Mouse (Mus musculus) bone marrow macrophage, adult 2 months (primary cell): ENCODE measurements around the gene Abcg1.

Experiments used
- CTCF ChIP-seq: IDR thresholded peaks from 2 replicates; pipeline ENCODE4 v1.5.1; 2012; ENCODE audit warnings: low read depth, mild to moderate bottlenecking, low read length, moderate library complexity
- POLR2A ChIP-seq: IDR thresholded peaks from 2 replicates; pipeline ENCODE4 v1.6.1; 2012; ENCODE audit warnings: mild to moderate bottlenecking, low read depth, low read length, borderline replicate concordance

DNA sequence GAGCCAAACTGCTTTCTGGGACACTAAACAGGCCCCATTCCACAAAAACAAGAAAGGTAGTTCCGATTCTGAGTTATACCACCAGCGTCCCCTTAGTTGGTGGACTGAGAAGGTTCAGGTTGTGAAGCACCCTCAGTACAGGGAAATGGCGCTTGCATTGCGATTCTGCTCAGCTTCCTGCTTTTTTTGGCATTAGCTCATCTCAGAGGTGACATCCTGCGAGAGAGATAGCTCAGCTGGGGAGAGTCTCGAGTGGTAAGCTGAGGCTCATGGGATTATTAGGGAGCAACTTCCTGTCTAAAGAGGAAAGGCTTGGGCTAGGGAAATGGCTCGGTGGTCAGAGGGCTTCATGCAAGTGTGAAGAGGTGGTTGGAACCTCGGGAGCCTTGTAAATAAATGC, 32.4 kb downstream of the Abcg1 start:
- no peak for TF ChIP-seq CTCF
- TF ChIP-seq POLR2A: no peak
